Mouse (Mus musculus): ENCODE measurements around the gene Cyth3. TPM values are rescaled to one million over a fixed set of nuclear protein-coding genes. Genes with fewer than 3 reads are reported as not detected.

Gene Cyth3
- total RNA-seq, 2 experiments from 2014 or later: 10.7 to 15.8 TPM

GRCm38 (mm10) chr5:143757755-143758443 lies 135.7 kb downstream of the Cyth3 start:
- no peak for TF ChIP-seq CTCF (IDR thresholded peaks at IDR 0.05)
- H3K27ac ChIP-seq: peak overlapping the region; percentile 78
- peak overlapping the region; percentile 79 for H3K4me3 ChIP-seq
- DNase-seq: peak; percentile 93
- intact Hi-C loops (cut with DNase I): no loop called here

GRCm38 (mm10) chr5:143759554-143759953 lies 137.3 kb downstream of the Cyth3 start:
- H3K4me3 ChIP-seq: no peak overlapping the region
- DNase-seq: no peak
- H3K27ac ChIP-seq: no peak overlapping the region
- TF ChIP-seq CTCF (IDR thresholded peaks at IDR 0.05): no peak
- intact Hi-C loops (cut with DNase I): no loop called here

Other genes with a start within 250 kb of the Cyth3 start
- 10 to 100 TPM; 33.1 to 37.6 TPM for gene Kdelr2, start 218.6 kb upstream of the Cyth3 start, total RNA-seq (2021)
- gene Daglb, start 157.9 kb upstream of the Cyth3 start, total RNA-seq (2021): 1 to 10 TPM; 8.0 to 10.0 TPM
- 100 to 1,000 TPM; 211 to 236 TPM for gene Rac1, start 94.4 kb upstream of the Cyth3 start, total RNA-seq (2021)
- gene Usp42, start 109.8 kb downstream of the Cyth3 start, total RNA-seq (2021): 1 to 10 TPM; 5.3 to 6.1 TPM
- gene Eif2ak1, start 195.3 kb downstream of the Cyth3 start, total RNA-seq (2021): 10 to 100 TPM; 26.2 to 26.3 TPM

Measured in gastrocnemius, adult 2 months (tissue).